Mouse (Mus musculus) neural tube, embryonic 12.5 days (tissue): Measurements from ENCODE around the gene Lhx5. TPM values are rescaled to one million over a fixed set of nuclear protein-coding genes. Genes with fewer than 3 reads are reported as not detected.

Experiments used
- ATAC-seq: fragments of 200-750 bp; cut with Nextera tagmentation; 2 replicates; pipeline ENCODE4 v1.8.0; 2017; ENCODE audit warnings: low read depth, mild to moderate bottlenecking, moderate TSS enrichment, moderate library complexity; ENCODE audit not compliant: low FRiP score
- H3K27ac ChIP-seq: fragments of 300-500 bp; sonication (generic); 2 replicates; pipeline ENCODE4 v1.5.1; 2016
- H3K27me3 ChIP-seq: fragments of 300-500 bp; sonication (generic); replicated peaks from 2 replicates; pipeline ENCODE4 v1.6.1; 2016; ENCODE audit warnings: mild to moderate bottlenecking
- H3K36me3 ChIP-seq: fragments of 300-500 bp; sonication (generic); 2 replicates; pipeline ENCODE4 v1.6.1; 2016; ENCODE audit warnings: mild to moderate bottlenecking
- H3K4me1 ChIP-seq: fragments of 300-500 bp; sonication (generic); 2 replicates; pipeline ENCODE4 v1.6.1; 2016
- H3K4me2 ChIP-seq: fragments of 300-500 bp; sonication (generic); replicated peaks from 2 replicates; pipeline ENCODE4 v1.6.1; 2016; ENCODE audit warnings: mild to moderate bottlenecking
- H3K4me3 ChIP-seq: fragments of 300-500 bp; sonication (generic); 2 replicates; pipeline ENCODE4 v1.5.1; 2016
- H3K9ac ChIP-seq: fragments of 300-500 bp; sonication (generic); 2 replicates; pipeline ENCODE4 v1.6.1; 2016; ENCODE audit warnings: mild to moderate bottlenecking
- H3K9me3 ChIP-seq: fragments of 300-500 bp; sonication (generic); 2 replicates; pipeline ENCODE4 v1.6.1; 2016; ENCODE audit warnings: mild to moderate bottlenecking
- WGBS: fragments of 180-500 bp; shearing (Covaris S2); methylation state at CpG from one replicate; pipeline ENCODE4 v1.1.7; 2016; 5-methylcytosine and 5-hydroxymethylcytosine counted together
- polyA plus RNA-seq: library from polyadenylated mRNA; unstranded; fragments of >200 nt; fragmentation: Nextera tagmentation; extraction: Ambion mirVana; gene quantifications from 2 replicates; pipeline ENCODE4 v1.2.1, GENCODE M21; 2016

Gene Lhx5
- polyA plus RNA-seq, 1 experiment from 2014 or later: 64.9 TPM

- Histone ChIP-seq H3K27me3 (peaks cover 64% of the 10 kb centered on the region), H3K4me1 (peaks cover 22% of the 10 kb centered on the region), H3K4me2 (peak overlapping the region; percentile 68), H3K9me3 (no peaks in the 10 kb centered on the region), H3K4me3 (peak overlapping the region; percentile 55), H3K36me3 (0 out of 2 replicates have a peak, but pooled peaks cover 2% of the 10 kb centered on the region), H3K9ac (no peak overlapping the region), H3K27ac (no peak overlapping the region)
- WGBS: 5% methylated on average over 14 of the region's 14 CpGs
- peak; percentile 65; the same call in 1 of the 2 replicates for ATAC-seq
Measured at GRCm38 (mm10) chr5:120440733-120441132, 9.2 kb downstream of the Lhx5 start.

- Histone ChIP-seq H3K36me3 (no peaks in the 10 kb centered on the region), H3K27me3 (peaks cover 18% of the 10 kb centered on the region), H3K4me2 (no peak overlapping the region), H3K9ac (no peak overlapping the region), H3K27ac (no peak overlapping the region), H3K9me3 (no peaks in the 10 kb centered on the region), H3K4me1 (0 out of 2 replicates have a peak, but pooled peaks cover 6% of the 10 kb centered on the region), H3K4me3 (no peak overlapping the region)
- 35% methylated on average over 13 of the region's 13 CpGs for WGBS
- ATAC-seq: 0 out of 2 replicates have a peak, but pooled peaks have one; percentile 48
Measured at GRCm38 (mm10) chr5:120447305-120447704, 15.8 kb downstream of the Lhx5 start.

DNA sequence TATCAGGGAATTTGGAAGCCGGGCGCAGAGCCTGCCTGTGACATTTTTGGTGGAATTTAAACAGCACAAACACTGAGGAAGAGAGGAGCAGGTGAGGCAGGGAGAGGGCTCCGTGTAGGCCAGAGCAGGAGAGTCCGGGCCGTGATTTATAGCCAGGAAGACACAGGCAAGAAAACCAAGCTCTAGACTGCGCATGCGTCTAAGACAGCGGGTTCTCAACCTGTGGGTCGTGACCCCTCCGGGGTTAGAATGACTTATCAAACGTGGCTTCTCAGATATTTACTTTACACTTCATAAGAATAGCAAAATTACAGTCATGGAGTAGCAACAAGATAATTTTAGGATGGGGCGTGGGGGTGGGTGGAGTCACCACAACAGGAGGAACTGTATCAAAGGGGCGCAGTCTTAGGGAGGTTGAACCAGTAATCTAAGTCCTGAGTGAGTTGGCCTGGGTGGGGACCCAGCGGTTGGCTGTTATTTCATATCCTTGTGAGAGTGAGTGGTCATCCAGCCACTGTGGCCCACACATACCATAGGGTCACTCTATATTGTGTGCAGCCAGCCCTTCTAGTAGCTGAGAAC is 23.3 kb downstream of the Lhx5 start:
- H3K4me3 ChIP-seq: no peak overlapping the region
- WGBS: 41% methylated on average over 14 of the region's 14 CpGs
- peak overlapping the region; percentile 57 for H3K27ac ChIP-seq
- H3K9ac ChIP-seq: no peak overlapping the region
- H3K9me3 ChIP-seq: no peaks in the 10 kb centered on the region
- no peak for ATAC-seq
- peaks cover 12% of the 10 kb centered on the region for H3K27me3 ChIP-seq
- peak overlapping the region; percentile 32; the same call in 1 of the 2 replicates for H3K4me2 ChIP-seq
- H3K36me3 ChIP-seq: no peaks in the 10 kb centered on the region
- peaks cover 13% of the 10 kb centered on the region for H3K4me1 ChIP-seq

- Histone ChIP-seq H3K9me3 (no peaks in the 10 kb centered on the region), H3K27ac (no peak overlapping the region), H3K4me1 (peaks cover 13% of the 10 kb centered on the region), H3K9ac (no peak overlapping the region), H3K4me3 (no peak overlapping the region), H3K36me3 (no peaks in the 10 kb centered on the region), H3K27me3 (peaks cover 20% of the 10 kb centered on the region), H3K4me2 (no peak overlapping the region)
- WGBS: 28% methylated on average over 1 of the region's 1 CpGs
- no peak for ATAC-seq
Measured at GRCm38 (mm10) chr5:120456253-120456652, 24.8 kb downstream of the Lhx5 start.

- Histone ChIP-seq H3K4me3 (no peak overlapping the region), H3K9me3 (no peaks in the 10 kb centered on the region), H3K27me3 (peaks cover 25% of the 10 kb centered on the region), H3K36me3 (no peaks in the 10 kb centered on the region), H3K27ac (no peak overlapping the region), H3K9ac (no peak overlapping the region), H3K4me2 (no peak overlapping the region), H3K4me1 (peaks cover 13% of the 10 kb centered on the region)
- ATAC-seq: no peak
- WGBS: 59% methylated on average over 7 of the region's 7 CpGs
Measured at GRCm38 (mm10) chr5:120456841-120457554, 25.5 kb downstream of the Lhx5 start.

- no peak overlapping the region for H3K9ac ChIP-seq
- no peaks in the 10 kb centered on the region for H3K9me3 ChIP-seq
- no peak overlapping the region for H3K4me3 ChIP-seq
- peaks cover 13% of the 10 kb centered on the region for H3K4me1 ChIP-seq
- ATAC-seq: no peak
- H3K27ac ChIP-seq: no peak overlapping the region
- H3K27me3 ChIP-seq: peaks cover 28% of the 10 kb centered on the region
- H3K4me2 ChIP-seq: no peak overlapping the region
- 4% methylated on average over 9 of the region's 9 CpGs for WGBS
- H3K36me3 ChIP-seq: no peaks in the 10 kb centered on the region
Measured at GRCm38 (mm10) chr5:120457628-120458027, 26.1 kb downstream of the Lhx5 start.

DNA sequence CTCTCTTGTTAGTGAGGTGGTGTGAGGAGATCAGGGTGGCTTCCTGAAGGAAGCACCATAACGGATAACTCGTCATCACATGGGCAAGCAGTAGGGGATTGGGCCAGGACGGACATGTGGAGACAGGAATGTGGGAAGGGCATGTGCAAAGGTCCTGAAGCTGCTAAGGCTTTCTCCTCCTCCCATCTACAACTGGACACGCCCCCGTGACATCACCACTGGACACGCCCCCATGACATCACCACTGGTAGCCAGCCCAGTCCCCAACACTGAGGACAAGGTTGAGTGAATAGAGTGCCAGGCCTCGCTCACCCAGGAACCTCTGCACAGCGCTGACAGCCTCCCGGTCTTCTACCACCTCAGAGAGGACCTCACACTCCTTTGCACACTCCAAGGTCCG is 27.6 kb downstream of the Lhx5 start:
- Histone ChIP-seq H3K36me3 (no peaks in the 10 kb centered on the region), H3K4me3 (no peak overlapping the region), H3K9me3 (no peaks in the 10 kb centered on the region), H3K27me3 (peaks cover 28% of the 10 kb centered on the region), H3K4me1 (peaks cover 13% of the 10 kb centered on the region), H3K4me2 (no peak overlapping the region), H3K27ac (no peak overlapping the region), H3K9ac (no peak overlapping the region)
- WGBS: 78% methylated on average over 10 of the region's 10 CpGs
- no peak for ATAC-seq

GRCm38 (mm10) chr5:120461902-120462301 is 30.4 kb downstream of the Lhx5 start:
- Histone ChIP-seq H3K4me1 (0 out of 2 replicates have a peak, but pooled peaks cover 4% of the 10 kb centered on the region), H3K9me3 (no peaks in the 10 kb centered on the region), H3K4me3 (no peak overlapping the region), H3K36me3 (no peaks in the 10 kb centered on the region), H3K27me3 (peaks cover 20% of the 10 kb centered on the region), H3K4me2 (no peak overlapping the region), H3K9ac (no peak overlapping the region), H3K27ac (no peak overlapping the region)
- WGBS: 78% methylated on average over 15 of the region's 15 CpGs
- ATAC-seq: no peak

DNA sequence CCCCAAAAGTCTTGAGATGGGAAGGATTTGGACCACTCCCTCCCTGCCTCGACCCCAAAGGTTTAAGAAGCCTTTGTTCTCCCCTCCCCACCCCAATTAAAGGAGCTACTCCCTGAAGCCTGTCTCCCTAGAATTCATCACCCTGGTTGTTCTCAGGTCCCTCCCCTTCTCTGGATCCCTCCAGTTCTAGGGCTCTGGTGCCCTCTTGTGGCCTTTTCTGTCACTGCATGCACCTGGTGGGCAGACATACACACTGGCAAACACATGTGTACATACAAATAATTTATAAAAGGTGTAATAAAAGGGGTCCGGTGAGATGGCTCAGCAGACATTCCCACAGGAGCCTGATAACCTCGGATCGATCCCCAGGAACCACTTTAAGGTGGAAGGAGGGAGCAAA is 32.8 kb downstream of the Lhx5 start:
- no peak for ATAC-seq
- Histone ChIP-seq H3K4me1 (no peaks in the 10 kb centered on the region), H3K4me2 (no peak overlapping the region), H3K27ac (no peak overlapping the region), H3K9ac (no peak overlapping the region), H3K36me3 (no peaks in the 10 kb centered on the region), H3K27me3 (peaks cover 16% of the 10 kb centered on the region), H3K9me3 (no peaks in the 10 kb centered on the region), H3K4me3 (no peak overlapping the region)
- 77% methylated on average over 4 of the region's 4 CpGs for whole genome bisulfite sequencing

GRCm38 (mm10) chr5:120465062-120465461 is 33.6 kb downstream of the Lhx5 start:
- 46% methylated on average over 5 of the region's 5 CpGs for WGBS
- H3K36me3 ChIP-seq: no peaks in the 10 kb centered on the region
- no peaks in the 10 kb centered on the region for H3K9me3 ChIP-seq
- no peak overlapping the region for H3K27ac ChIP-seq
- H3K9ac ChIP-seq: no peak overlapping the region
- no peak for ATAC-seq
- no peak overlapping the region for H3K4me3 ChIP-seq
- no peak overlapping the region for H3K4me2 ChIP-seq
- H3K27me3 ChIP-seq: peaks cover 16% of the 10 kb centered on the region
- no peaks in the 10 kb centered on the region for H3K4me1 ChIP-seq

- Histone ChIP-seq H3K4me3 (no peak overlapping the region), H3K4me1 (no peaks in the 10 kb centered on the region), H3K36me3 (no peaks in the 10 kb centered on the region), H3K27me3 (peaks cover 11% of the 10 kb centered on the region), H3K27ac (no peak overlapping the region), H3K9ac (no peak overlapping the region), H3K4me2 (no peak overlapping the region), H3K9me3 (no peaks in the 10 kb centered on the region)
- no peak for ATAC-seq
- 94% methylated on average over 6 of the region's 6 CpGs for WGBS
Measured at GRCm38 (mm10) chr5:120465860-120466259, 34.4 kb downstream of the Lhx5 start.

DNA sequence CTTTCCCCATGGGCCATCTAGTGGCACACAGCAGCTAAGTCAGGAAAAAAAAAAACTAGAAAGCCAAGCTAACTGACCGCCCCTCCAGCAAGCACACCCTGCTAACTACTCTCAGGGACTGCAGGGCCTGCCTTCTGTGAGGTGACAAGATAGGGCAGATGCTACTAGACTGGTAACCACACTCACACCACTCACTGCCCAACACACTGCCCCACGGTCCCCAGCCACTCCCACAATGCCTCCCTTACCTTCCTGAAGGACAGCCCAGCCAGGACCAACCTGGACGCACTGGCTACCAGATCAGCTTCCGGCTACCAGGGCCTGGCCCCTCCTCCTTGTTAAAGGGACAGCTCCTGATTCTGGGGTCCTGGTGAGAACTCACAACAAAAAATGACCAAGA is 35.5 kb downstream of the Lhx5 start:
- H3K4me2 ChIP-seq: peak overlapping the region; percentile 40

More for the DNA sequence above, 35.5 kb downstream of the Lhx5 start:
- H3K4me3 ChIP-seq: no peak overlapping the region
- H3K27me3 ChIP-seq: peaks cover 3% of the 10 kb centered on the region; the same call in 1 of the 2 replicates
- H3K27ac ChIP-seq: no peak overlapping the region
- H3K4me1 ChIP-seq: no peaks in the 10 kb centered on the region
- no peak for ATAC-seq
- H3K9me3 ChIP-seq: no peaks in the 10 kb centered on the region
- WGBS: 12% methylated on average over 4 of the region's 4 CpGs
- no peak overlapping the region for H3K9ac ChIP-seq
- H3K36me3 ChIP-seq: no peaks in the 10 kb centered on the region
